Mouse (Mus musculus) 3T3-L1 (cell line): Measurements from ENCODE around the gene Slc4a2.

Experiments
- DNase-seq: peaks from one replicate; pipeline ENCODE4 v3.0.0-alpha.2; 2015; ENCODE audit warnings: low read depth, low spot score

Gene Slc4a2

DNA sequence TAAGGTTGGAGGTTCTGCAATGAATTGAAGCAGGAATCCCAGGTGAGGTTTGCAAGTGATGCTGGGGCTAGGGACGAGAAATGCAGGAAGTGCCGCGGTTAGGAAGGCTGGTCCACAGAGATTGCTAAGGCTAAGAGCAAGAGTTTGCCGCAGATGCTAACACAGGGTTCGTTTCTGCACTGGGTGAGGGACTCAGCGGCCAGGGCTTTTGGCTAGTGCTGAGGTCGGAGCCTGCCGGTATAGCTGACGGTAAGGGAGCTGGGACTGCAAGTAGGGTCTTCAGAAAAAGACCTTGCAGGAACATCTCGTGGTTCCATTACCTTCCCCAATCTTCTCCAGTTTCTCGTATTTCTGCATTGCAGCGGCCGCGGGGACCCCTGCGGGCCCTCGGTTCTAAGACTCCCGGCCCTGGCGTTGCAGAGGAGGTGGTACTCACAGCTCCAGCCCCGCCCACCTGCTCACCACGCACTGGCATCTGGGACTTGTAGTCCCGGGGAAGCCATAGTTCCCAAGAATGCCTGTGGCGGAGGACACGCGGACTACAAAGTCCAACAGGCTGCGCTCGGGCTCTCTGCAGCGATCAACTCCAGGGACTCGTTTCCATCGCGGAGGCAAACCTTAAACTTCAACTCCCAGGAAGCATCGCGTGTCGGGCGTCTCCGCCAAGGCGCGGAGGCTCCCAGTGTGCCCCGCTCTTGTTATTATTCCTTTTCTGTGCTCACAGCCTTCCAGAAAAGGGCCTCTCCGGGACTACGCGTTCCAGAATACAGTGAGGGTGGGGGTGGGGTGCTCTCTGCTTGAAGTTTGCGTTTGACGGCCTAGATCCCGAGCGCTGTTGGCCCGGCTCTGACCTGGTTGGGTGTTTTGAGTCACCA, at the start of gene Slc4a2, which contains the start of gene Cdk5:
Slc4a2 (plus strand) TSS at position 709 of the 875 bp plus-strand sequence.
Cdk5 (minus strand) TSS at position 402 of the 875 bp plus-strand sequence.
- DNase-seq = peak; percentile 100

DNA sequence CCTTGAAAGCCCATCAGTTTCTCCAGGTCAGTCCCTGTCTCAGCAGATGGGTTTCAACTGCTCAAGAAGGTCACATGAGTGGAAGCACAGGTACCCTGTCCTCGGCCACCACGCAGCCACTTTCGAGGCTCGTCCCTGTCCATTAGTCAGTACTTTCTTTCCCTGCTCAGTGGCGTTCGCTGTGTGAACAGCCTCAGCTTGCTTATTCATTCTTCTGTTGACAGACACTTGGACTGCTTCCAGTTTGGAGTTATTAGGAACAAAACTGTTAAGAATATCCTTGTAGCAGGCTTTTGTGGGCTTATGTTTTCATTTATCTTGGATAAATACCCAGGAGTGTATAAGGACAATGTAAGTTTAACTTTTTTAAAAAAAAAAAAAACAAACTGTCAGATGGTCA, 49.4 kb upstream of the Slc4a2 start:
- peak; percentile 73 for DNase-seq

DNA sequence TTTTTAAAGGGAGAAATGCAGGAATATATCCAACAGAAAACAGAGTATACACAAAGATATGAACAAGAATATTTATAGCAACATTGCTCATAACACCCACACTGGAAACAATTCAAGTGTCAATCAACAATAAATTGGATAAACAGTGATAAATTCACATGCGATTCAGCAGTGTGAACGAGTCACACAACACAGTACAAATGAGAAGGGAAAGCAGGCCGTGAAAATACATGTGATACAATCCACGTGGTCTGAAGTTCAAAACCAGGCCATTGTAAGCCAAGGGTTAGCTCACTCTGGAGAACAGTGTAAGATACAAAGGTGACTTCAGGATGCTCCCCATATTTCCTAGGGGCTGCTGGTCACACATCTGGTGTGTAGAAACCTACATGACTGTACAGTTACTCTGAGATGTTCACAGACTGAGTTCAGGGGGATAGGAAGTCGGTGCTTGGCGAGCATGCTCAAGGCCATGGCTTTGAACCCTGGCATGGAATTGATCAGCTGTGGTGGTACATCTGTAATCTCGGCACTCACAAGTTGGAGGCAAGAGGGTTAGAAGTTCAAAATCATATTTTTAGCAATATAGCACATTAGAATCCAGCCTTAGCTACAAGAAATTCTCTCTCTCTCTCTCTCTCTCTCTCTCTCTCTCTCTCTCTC, 48.8 kb upstream of the Slc4a2 start:
- peak; percentile 74 for DNase-seq

DNA sequence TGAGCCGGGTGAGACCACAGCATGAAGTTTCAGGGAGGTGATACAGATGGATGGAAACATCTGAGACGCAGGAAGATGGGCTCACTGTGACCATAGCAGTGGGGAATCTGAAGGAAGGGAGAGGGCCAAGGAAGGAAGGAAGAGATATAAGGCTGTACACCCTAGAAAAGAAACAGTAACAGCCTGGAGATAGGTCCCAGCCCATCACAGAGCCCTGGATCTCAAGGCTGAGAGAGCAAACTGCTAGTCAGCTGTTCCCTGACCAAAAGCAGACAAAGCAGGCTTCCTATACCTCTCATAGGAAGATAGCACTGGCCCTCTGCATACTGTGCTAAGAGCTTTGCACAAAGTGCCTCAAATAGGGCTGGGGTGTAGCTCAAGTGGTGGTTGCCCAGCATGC, 44.9 kb upstream of the Slc4a2 start:
- no peak for DNase-seq

DNA sequence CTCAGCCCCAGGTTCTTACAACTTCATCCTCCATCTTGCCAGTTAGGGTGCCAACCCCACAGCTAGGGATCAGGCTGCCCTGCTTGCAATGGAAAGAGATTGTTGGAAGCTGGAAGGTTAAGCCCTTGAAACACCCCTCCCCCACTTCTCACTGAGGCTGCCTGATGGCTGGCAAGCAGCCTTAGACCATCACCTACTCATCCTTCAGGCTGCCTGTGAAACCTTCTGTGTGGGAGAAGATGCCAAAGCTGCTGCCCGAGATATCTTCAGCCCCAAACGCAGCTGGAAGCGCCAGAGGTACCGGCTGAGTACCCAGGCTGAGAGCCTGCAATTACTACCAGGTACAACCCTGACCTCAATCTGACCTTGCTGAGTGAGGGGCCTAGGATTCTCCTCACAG, 44.1 kb upstream of the Slc4a2 start:
- DNase-seq = no peak

DNA sequence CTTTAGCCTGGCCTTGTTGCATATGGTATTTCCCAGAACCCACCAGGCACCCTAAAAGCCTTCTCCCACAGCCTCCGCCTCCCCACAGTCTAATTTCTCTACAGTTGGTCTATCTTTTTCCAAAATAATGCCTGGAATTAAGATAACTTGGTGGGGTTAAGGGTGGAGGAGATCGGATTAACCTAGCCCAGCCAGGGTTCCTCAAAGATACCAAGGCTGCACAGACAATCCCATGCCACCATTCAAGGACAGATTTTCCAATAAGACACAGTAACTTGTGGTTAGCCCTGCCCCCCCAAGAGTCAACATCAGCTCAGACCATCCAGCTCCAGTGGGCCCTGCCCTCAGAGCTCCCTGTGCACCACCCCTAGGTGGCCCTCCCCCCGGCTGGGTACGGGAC, 43.1 kb upstream of the Slc4a2 start:
- DNase-seq = no peak

- no peak for DNase-seq
Observed at GRCm38 (mm10) chr5:24381486-24381885, 42.2 kb upstream of the Slc4a2 start.

DNA sequence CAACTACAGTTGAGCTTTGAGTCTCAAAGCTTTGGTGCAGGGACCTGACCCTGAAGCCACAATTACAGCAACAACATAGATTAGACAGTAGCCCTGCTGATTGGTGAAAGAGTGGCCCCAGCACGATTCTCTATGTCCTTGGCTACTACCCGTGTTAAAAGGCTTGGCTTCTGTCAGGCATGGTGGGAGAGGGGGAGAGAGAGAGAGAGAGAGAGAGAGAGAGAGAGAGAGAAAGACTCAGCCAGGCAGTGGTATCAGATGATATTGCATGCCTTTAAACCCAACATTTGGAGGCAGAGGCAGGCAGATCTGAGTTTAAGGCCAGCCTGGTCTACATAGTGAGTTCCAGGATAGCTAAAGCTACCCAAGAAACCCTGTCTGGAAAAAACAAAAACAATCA, 41.6 kb upstream of the Slc4a2 start:
- no peak for DNase-seq

DNA sequence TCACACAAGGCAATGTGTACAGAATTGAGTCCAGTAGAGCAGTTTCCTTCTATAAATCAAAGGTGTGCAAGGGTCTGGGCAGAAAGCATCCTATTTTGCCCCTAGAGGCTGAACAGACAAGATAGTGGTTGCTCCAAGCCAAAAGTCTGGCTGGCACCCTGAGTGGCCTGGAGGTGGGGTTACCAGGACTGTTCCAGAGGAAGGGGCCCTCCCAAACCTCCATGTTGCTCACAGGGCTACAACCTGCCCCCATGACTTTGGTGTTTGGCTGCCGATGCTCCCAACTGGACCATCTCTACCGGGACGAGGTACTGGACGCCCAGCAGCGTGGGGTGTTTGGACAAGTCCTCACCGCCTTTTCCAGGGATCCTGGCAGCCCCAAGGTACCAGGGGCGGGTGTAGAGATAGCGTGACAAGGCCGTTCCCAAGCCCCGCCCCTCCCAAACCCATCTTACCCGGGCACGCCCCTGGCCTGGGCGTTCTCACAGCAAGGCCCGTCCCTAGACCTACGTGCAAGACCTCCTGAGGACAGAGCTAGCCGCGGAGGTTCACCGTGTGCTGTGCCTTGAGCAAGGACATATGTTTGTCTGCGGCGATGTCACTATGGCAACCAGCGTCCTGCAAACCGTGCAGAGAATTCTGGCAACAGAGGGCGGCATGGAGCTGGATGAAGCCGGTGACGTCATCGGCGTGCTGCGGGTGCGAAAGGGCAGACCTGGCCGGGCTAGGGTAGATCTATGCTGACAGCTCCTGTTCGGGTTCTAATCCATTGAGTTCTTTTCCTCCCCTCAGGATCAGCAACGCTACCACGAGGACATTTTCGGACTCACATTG, 40.4 kb upstream of the Slc4a2 start:
- peak; percentile 59 for DNase-seq

DNA sequence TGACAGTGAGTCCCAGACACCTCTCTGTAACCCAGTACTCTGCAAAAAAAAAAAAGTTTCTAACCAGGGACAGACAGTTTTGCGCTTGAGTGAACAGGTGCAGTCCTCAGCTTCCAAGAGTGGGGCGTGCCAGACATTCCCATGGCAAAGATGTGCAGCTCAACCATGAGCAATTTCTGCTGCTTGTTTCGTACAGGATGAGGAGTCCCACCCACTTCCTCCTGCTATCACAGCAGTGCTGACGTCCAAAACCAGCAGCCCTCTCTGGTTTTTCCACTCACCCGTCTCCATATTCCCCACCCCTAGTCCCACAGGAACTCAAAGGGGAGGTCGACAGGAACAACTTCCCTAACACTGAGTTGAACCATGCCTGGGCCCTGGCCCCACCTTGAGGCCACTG, 39.2 kb upstream of the Slc4a2 start:
- DNase-seq = no peak

DNA sequence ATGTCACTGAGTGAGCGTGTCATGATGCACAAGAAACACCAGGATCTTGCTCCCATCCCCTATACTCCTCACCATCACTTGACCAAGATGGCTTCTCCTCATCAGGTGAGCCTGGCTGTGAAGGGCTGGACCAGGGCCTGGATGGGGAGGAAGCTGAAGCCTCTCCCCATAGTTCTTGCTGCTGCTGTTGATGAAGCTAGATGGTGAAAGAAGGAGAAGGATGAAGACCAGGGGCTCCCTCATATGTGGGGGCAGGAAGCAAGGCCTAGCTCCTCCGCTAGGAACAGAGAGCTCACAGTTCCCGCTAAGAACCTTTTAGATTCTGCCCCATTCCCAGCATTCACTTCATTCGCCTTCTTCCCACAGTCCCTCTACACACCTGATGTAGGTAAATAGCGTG, 38.3 kb upstream of the Slc4a2 start:
- DNase-seq = no peak

DNA sequence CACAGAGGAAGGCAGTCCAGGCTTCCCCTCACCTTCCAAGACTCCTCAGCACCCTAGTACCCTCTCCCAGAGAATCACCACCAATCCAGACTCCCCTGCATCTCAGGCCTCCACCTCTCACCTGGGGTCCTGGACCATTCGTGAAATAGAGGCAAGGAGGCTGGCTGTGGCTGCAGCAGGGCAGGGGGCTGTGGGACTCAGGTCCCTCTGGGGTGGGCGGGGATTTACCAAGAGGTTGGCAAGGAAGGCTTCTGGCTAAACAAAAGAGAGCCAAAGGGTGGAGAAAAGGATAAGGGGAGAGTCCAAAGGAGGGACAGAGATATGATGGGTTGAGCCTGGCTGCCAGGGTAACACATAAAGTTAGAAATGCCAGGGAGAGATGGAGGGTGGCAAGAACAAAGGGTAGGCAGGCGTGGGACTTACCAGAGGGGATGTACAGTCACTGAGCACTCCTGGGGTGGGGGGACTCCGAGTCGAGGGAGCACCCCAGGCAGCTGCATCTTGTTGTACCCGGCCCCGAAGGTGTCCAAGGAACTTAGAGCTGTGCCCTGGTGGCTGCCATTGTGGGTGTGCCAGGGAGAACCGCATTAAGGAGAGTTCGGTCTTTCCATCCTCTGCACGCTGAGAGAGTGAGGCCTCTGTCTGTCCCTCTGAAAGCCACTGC, 37.6 kb upstream of the Slc4a2 start:
- DNase-seq = no peak

DNA sequence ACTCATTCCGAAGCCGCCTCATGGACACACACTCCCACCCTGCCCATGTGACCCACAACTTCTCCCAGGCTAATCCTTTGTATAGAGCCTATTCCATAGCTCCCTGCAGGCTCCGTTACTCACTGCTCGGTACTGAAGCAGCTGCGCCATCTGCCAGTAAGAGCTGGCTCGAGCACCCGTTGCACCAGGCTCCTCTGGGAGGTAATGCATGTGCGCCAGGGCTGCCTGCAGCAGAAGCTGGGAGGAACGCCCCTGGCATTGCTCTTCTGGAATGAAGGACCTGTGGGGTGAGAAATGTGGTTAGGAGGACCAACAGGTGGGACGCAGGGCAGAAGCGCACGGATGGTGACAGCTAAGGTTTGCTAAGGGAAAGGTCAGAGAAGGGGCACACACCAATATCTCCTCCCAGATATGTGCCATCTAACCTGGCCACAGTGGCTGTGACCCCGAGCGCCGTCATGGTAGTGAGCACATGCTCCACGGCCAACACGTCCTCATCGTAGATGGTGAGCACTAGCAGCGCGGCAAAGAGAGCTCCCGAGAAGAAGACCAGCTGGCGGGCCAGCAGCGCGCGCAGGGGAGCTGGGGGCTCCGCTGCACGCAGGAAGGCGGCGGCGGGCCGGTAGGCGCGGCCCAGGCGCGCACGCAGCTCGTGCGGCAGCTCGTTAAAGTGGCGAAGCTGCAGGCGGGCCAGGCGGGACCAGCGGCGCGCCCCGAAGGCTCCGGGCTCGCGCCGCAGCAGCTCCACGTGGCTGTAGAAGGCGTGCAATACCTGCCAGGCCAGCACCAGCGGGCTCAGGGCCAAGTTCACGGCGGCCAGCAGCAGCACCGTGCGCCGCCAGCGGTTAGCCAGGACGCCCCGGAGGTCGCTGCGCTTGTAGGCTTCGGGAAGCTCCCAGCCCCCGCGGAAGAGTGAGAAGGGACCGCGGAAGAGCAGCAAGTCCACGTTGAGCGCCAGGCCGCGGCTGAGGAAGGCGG, 36.1 kb upstream of the Slc4a2 start:
- DNase-seq = no peak

DNA sequence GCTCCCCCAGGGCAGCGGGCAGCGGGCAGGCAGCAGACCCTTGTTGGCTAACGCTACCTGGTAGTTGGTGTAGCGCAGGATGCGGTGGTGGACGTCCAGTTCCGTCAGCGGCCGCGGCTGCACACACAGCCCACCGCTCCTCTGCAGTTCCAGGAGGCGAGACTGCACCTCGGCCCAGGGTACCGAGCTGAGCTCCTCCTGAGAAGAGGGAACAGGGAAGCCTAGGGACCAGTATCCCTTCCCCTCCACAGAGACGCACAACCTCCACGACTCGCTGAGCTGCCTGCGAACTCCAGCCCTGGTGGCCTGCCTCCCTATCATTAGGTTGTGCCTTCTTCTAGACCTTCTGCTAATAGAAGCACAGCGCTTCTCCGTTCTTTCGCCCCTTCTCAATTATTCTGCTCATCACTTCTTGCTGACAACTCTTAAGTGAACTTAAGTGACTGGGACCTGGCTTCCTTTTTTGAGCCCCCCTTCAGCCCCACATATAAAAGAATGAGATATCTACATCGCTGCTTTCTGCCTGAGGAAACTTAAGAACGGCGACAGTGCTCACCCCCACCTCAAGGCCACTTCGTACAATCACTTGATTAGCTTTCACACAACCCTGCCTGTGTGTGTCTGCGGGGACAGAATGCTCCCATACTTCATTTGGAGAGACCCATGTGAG, 35.3 kb upstream of the Slc4a2 start:
- DNase-seq = no peak

- peak; percentile 72 for DNase-seq
Observed at GRCm38 (mm10) chr5:24389011-24389657, 34.5 kb upstream of the Slc4a2 start.

DNA sequence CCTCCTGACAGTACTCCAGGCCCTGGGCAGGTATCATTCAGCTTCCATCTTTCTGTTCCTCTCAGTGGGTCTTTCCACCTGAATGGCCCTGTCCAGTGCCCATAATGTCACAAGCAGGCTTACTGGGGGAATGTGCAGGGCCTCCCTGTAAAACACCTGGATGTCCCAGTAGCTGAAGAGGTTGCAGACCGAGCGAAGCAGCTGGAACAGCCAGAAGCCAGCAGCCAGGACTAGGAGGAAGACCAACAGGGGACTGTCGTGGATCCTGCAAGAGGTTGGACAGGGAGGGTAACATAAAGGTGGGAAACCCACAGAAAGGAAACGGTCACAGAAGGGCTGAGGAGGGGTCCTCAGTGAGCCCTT, 34.0 kb upstream of the Slc4a2 start:
- DNase-seq = no peak

- no peak for DNase-seq
Observed at GRCm38 (mm10) chr5:24391864-24392263, 31.8 kb upstream of the Slc4a2 start, which contains the start of gene Atg9b. Atg9b (minus strand) TSS chr5:24392143.

DNA sequence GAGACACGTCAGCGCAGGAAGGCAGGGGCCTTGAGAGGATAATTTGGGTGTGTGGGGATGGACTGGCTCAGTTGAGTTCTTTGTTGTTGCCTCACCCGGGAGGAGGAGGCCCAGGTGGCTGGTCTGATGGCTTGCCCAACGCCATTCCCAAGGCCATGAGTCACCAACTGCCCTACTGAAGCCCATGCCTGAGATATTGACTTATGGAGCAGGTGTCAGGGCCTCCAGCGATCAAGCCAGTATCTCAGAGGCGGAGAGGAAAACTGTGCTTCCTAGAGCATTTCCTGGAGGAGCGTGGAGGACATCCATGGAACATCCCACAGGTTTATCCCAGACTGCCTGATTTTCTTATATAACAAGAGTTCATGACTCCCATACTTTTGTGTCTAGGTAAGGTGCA, 30.9 kb upstream of the Slc4a2 start:
- peak; percentile 58 for DNase-seq

- DNase-seq = peak; percentile 97
Observed at GRCm38 (mm10) chr5:24393392-24393997, 30.1 kb upstream of the Slc4a2 start, which contains the start of gene Abcb8. Abcb8 (plus strand) TSS chr5:24393663.
